Mouse (Mus musculus): ENCODE results near the gene Glt1d1. TPM values are rescaled to one million over a fixed set of nuclear protein-coding genes. Genes with fewer than 3 reads are reported as not detected.
A peak's percentile ranks its signal among the peaks of the same experiment; 100 is the strongest.

Glt1d1 gene
- polyA plus RNA-seq, 1 experiment: 20.5 TPM

DNA sequence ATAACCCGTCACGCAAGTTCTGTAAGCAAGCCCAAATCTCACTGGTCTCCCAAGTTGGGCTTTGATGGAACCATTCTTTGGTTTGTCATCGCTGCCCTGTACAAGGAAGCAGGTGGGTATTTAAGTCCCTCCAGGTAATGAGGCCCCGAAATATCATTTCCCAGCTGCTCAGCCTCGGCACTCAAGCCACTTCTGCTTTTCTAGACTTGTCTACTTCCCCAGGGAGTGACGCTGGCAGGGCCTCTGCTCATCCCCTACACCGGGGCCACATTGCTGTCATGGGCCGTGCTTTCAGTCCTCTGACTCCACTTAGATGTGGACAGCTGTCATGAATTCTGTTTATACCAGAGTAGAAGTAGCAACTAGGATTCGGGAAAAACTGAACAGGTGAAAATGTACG, 11.0 kb upstream of the Glt1d1 start:
- TF ChIP-seq POLR2A (IDR thresholded peaks at IDR 0.05; ENCODE audit: extremely low read depth, insufficient read depth, low read length) (no peak), CTCF (IDR thresholded peaks at IDR 0.05; ENCODE audit: extremely low read depth, insufficient read depth, low read length) (no peak)
- Histone ChIP-seq H3K4me1 (ENCODE audit: control insufficient read depth, insufficient read depth, low read length) (peaks cover under 1% of the 10 kb centered on the region), H3K27ac (ENCODE audit: insufficient read depth, low read length) (no peak overlapping the region), H3K4me3 (ENCODE audit: insufficient read depth, low read length) (no peak overlapping the region)

- TF ChIP-seq POLR2A (IDR thresholded peaks at IDR 0.05; ENCODE audit: extremely low read depth, insufficient read depth, low read length): no peak
- TF ChIP-seq CTCF (IDR thresholded peaks at IDR 0.05; ENCODE audit: extremely low read depth, insufficient read depth, low read length): no peak
- Histone ChIP-seq H3K4me1 (ENCODE audit: control insufficient read depth, insufficient read depth, low read length) (no peaks in the 10 kb centered on the region), H3K27ac (ENCODE audit: insufficient read depth, low read length) (no peak overlapping the region), H3K4me3 (ENCODE audit: insufficient read depth, low read length) (no peak overlapping the region)
Measured at GRCm38 (mm10) chr5:127624427-127625213, 7.4 kb upstream of the Glt1d1 start.

DNA sequence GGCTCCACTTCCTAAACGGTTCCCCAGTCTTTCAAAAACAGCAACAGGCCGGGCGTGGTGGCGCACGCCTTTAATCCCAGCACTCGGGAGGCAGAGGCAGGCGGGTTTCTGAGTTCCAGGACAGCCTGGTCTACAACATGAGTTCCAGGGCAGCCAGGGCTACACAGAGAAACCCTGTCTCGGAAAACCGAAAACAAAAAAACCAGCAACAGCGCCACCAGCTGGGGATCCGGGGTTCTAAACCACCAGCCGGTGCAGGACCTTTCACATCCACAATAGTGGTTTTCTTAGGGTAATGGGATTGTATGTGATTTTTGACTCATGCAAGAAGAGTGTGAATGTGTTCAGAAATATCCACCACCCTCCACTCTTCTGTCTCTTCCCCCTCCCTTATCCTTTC, 4.8 kb upstream of the Glt1d1 start:
- Histone ChIP-seq H3K27ac (ENCODE audit: insufficient read depth, low read length) (no peak overlapping the region), H3K4me1 (ENCODE audit: control insufficient read depth, insufficient read depth, low read length) (peaks cover 3% of the 10 kb centered on the region; the same call in 1 of the 2 replicates), H3K4me3 (ENCODE audit: insufficient read depth, low read length) (no peak overlapping the region)
- no peak for TF ChIP-seq CTCF (IDR thresholded peaks at IDR 0.05; ENCODE audit: extremely low read depth, insufficient read depth, low read length)

DNA sequence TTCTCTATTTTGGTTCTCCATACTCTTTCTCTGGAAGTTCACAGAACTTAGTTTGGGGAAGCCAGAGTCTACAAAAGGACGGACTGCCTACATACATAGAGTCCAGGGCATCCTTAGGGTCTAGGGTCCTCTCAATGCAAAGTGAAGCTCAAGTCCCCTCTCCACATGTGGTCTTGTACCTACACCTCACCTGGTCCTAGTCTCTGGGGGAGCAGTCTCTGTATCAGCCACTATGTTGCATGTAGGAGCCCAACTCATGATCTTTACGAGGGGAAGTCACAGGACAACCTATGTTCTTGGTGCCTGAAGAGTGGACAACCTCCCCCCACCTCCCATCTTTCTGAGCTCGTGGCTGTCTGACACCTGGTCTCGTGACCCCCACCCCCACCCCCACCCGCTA, 391 bp upstream of the Glt1d1 start:
- peak overlapping the region; percentile 74 for H3K4me3 ChIP-seq (ENCODE audit: insufficient read depth, low read length)
- peaks cover 3% of the 10 kb centered on the region; the same call in 1 of the 2 replicates for H3K4me1 ChIP-seq (ENCODE audit: control insufficient read depth, insufficient read depth, low read length)
- TF ChIP-seq POLR2A (IDR thresholded peaks at IDR 0.05; ENCODE audit: extremely low read depth, insufficient read depth, low read length) (no peak), CTCF (IDR thresholded peaks at IDR 0.05; ENCODE audit: extremely low read depth, insufficient read depth, low read length) (no peak)
- no peak overlapping the region for H3K27ac ChIP-seq (ENCODE audit: insufficient read depth, low read length)

DNA sequence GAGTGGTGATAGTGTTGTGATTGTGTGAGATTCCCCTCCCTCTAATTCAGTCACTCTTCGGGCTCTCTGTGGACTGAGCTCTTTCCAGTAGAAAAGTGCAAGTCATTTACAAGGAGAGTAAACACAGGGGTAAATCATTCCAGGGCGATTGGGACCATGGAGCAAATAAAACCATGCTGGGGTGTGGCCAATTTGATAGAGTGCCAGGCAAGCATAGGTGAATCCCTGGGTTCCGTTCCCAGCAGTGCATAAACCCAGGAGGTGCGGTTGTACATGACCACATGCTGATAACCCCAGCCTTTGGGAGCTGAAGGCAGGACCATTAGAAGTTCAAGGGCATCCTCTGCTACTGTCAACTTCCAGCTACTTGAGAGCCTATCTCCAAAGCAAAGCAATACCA, 1.1 kb downstream of the Glt1d1 start:
- H3K27ac ChIP-seq (ENCODE audit: insufficient read depth, low read length): no peak overlapping the region
- TF ChIP-seq POLR2A (IDR thresholded peaks at IDR 0.05; ENCODE audit: extremely low read depth, insufficient read depth, low read length): no peak
- no peak for TF ChIP-seq CTCF (IDR thresholded peaks at IDR 0.05; ENCODE audit: extremely low read depth, insufficient read depth, low read length)
- peaks cover 3% of the 10 kb centered on the region for H3K4me1 ChIP-seq (ENCODE audit: control insufficient read depth, insufficient read depth, low read length)

DNA sequence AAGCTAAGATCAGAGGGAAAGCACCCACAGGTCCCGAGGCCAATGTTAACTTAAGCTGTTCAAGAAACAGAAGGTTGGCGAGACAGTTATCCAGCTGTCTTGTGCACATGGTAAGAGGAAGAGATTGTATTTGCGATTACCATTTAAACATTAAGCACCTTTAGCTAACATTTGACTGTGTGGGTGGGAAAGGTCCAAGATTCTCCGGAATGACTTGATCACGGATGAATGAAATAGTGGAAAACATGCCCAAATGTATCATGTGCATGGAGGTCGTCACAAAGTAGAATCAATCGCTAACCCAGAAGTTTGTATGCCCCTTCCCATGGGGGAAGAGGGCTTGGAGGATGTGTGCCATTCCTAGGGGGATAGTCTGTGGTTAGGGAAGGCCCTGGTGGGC, 1.6 kb downstream of the Glt1d1 start:
- Histone ChIP-seq H3K4me3 (ENCODE audit: insufficient read depth, low read length) (no peak overlapping the region), H3K27ac (ENCODE audit: insufficient read depth, low read length) (no peak overlapping the region)
- TF ChIP-seq POLR2A (IDR thresholded peaks at IDR 0.05; ENCODE audit: extremely low read depth, insufficient read depth, low read length) (no peak), CTCF (IDR thresholded peaks at IDR 0.05; ENCODE audit: extremely low read depth, insufficient read depth, low read length) (no peak)

More for the DNA sequence above, 1.1 kb downstream of the Glt1d1 start:
- H3K4me3 ChIP-seq (ENCODE audit: insufficient read depth, low read length): peak overlapping the region; percentile 74; the same call in 1 of the 2 replicates

DNA sequence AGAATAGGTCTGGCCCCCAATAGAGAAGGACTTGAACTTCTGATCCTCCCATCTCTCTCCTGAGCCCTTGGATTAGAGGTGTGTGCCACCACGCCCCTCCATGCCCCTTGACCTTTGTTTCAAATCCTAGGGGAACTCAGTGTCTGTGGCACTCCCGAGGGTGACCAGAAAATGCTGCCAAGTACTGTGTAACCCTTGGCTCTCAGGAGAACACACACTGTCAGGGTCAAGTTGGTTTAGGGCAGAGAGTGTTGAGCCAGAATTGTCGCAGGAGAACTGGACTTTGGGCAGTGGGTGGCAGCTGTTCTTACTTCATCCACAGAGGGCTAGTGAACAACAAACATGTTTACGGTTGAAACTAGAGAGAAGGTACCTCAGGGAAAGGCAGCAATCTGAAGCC, 5.6 kb downstream of the Glt1d1 start:
- Histone ChIP-seq H3K4me3 (ENCODE audit: insufficient read depth, low read length) (no peak overlapping the region), H3K4me1 (ENCODE audit: control insufficient read depth, insufficient read depth, low read length) (peaks cover 2% of the 10 kb centered on the region), H3K27ac (ENCODE audit: insufficient read depth, low read length) (no peak overlapping the region)
- TF ChIP-seq POLR2A (IDR thresholded peaks at IDR 0.05; ENCODE audit: extremely low read depth, insufficient read depth, low read length) (no peak), CTCF (IDR thresholded peaks at IDR 0.05; ENCODE audit: extremely low read depth, insufficient read depth, low read length) (no peak)

More for the DNA sequence above, 1.6 kb downstream of the Glt1d1 start:
- H3K4me1 ChIP-seq (ENCODE audit: control insufficient read depth, insufficient read depth, low read length): peaks cover 3% of the 10 kb centered on the region

DNA sequence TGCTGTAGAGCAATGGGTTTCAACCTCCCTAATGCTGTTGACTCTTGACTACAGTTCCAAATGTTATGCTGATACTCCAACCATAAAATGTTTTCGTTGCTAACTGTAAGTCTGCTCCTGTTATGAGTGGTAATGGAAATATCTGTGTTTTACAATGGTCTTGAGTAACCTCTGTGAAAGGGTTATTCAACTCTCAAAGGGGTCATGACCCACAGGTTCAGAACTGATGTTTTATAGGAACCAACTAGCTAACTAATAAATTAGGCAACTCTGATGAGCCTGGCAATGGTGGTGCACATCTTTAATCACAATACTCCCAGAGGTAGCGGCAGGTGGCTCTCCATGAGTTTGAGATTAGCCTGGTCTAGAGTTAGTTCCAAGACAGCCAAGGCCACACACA, 6.1 kb downstream of the Glt1d1 start:
- no peak overlapping the region for H3K4me3 ChIP-seq (ENCODE audit: insufficient read depth, low read length)
- peaks cover 2% of the 10 kb centered on the region for H3K4me1 ChIP-seq (ENCODE audit: control insufficient read depth, insufficient read depth, low read length)
- no peak for TF ChIP-seq POLR2A (IDR thresholded peaks at IDR 0.05; ENCODE audit: extremely low read depth, insufficient read depth, low read length)
- TF ChIP-seq CTCF (IDR thresholded peaks at IDR 0.05; ENCODE audit: extremely low read depth, insufficient read depth, low read length): no peak
- H3K27ac ChIP-seq (ENCODE audit: insufficient read depth, low read length): no peak overlapping the region

GRCm38 (mm10) chr5:127639067-127639605, 7.1 kb downstream of the Glt1d1 start:
- no peak overlapping the region for H3K27ac ChIP-seq (ENCODE audit: insufficient read depth, low read length)
- H3K4me3 ChIP-seq (ENCODE audit: insufficient read depth, low read length): no peak overlapping the region
- no peak for TF ChIP-seq CTCF (IDR thresholded peaks at IDR 0.05; ENCODE audit: extremely low read depth, insufficient read depth, low read length)
- no peak for TF ChIP-seq POLR2A (IDR thresholded peaks at IDR 0.05; ENCODE audit: extremely low read depth, insufficient read depth, low read length)
- H3K4me1 ChIP-seq (ENCODE audit: control insufficient read depth, insufficient read depth, low read length): peaks cover 2% of the 10 kb centered on the region

- TF ChIP-seq CTCF (IDR thresholded peaks at IDR 0.05; ENCODE audit: extremely low read depth, insufficient read depth, low read length) (no peak), POLR2A (IDR thresholded peaks at IDR 0.05; ENCODE audit: extremely low read depth, insufficient read depth, low read length) (no peak)
- Histone ChIP-seq H3K27ac (ENCODE audit: insufficient read depth, low read length) (no peak overlapping the region), H3K4me1 (ENCODE audit: control insufficient read depth, insufficient read depth, low read length) (peaks cover 2% of the 10 kb centered on the region), H3K4me3 (ENCODE audit: insufficient read depth, low read length) (no peak overlapping the region)
Measured at GRCm38 (mm10) chr5:127639635-127640034, 7.6 kb downstream of the Glt1d1 start.
